8 mouse cellular contexts compared by ENCODE assay signal in genomic region chr19:45573861-45574267, GRCm38 (mm10). TPM values are rescaled to one million over a fixed set of nuclear protein-coding genes. Genes with fewer than 3 reads are reported as not detected.
DNase-seq lines count a peak whose midpoint lies in the region; ATAC-seq and TF ChIP-seq lines count a peak whose summit lies in the region.

No protein-coding gene starts in this region.

- TF ChIP-seq POLR2A in small intestine, adult 2 months (IDR thresholded peaks at IDR 0.05; ENCODE audit: low read depth, low read length), result no peak

- H3K9me3 ChIP-seq in limb, embryonic 10.5 days (replicated peaks), result no peaks in the 10 kb centered on the region
- H3K9me3 ChIP-seq in midbrain, embryonic 13.5 days, result no peaks in the 10 kb centered on the region

- H3K27ac ChIP-seq in limb, embryonic 10.5 days, result 0 out of 2 replicates have a peak overlapping the region, but pooled peaks have one; percentile 72
- H3K27ac ChIP-seq in midbrain, embryonic 13.5 days, result no peak overlapping the region
- H3K27ac ChIP-seq in small intestine, adult 2 months (ENCODE audit: insufficient read depth, low read depth, low read length), result no peak overlapping the region

- peaks cover 10% of the 10 kb centered on the region; the same call in 1 of the 2 replicates for H3K27me3 ChIP-seq in limb, embryonic 10.5 days (ENCODE audit: low read depth, poor library complexity, severe bottlenecking)
- H3K27me3 ChIP-seq in midbrain, embryonic 13.5 days, result peaks cover 95% of the 10 kb centered on the region
- no peaks in the 10 kb centered on the region for H3K27me3 ChIP-seq in small intestine, adult 2 months (ENCODE audit: control insufficient read depth, insufficient read depth, low read length)

- DNase-seq in 3T3-L1 (ENCODE audit: low read depth, low spot score), result peak; percentile 86
- DNase-seq in adrenal gland, postnatal 10 days, result peak; percentile 84
- DNase-seq in embryo, embryonic 9.5 days (ENCODE audit: extremely low spot score), result peak; percentile 75
- DNase-seq in heart, adult 11 months, result peak; percentile 98
- peak; percentile 83 for DNase-seq in kidney, adult 18-20 months
- DNase-seq in limb, embryonic 10.5 days (ENCODE audit: low spot score), result peak; percentile 77

- WGBS in limb, embryonic 10.5 days, result 31% methylated on average over 6 of the region's 6 CpGs
- 20% methylated on average over 6 of the region's 6 CpGs for WGBS in midbrain, embryonic 13.5 days
- WGBS in small intestine, adult 2 months, result 26% methylated on average over 6 of the region's 6 CpGs

- no peak overlapping the region for H3K4me3 ChIP-seq in limb, embryonic 10.5 days
- no peak overlapping the region for H3K4me3 ChIP-seq in midbrain, embryonic 13.5 days (replicated peaks)
- no peak overlapping the region for H3K4me3 ChIP-seq in small intestine, adult 2 months (ENCODE audit: low read depth, low read length)

- peaks cover 50% of the 10 kb centered on the region for H3K36me3 ChIP-seq in limb, embryonic 10.5 days
- H3K36me3 ChIP-seq in midbrain, embryonic 13.5 days, result peaks cover 46% of the 10 kb centered on the region
- peaks cover 8% of the 10 kb centered on the region; the same call in 1 of the 2 replicates for H3K36me3 ChIP-seq in small intestine, adult 2 months (ENCODE audit: control insufficient read depth, insufficient read depth, low read length)

- ATAC-seq in midbrain, embryonic 13.5 days, result peak; percentile 78

- TF ChIP-seq CTCF in small intestine, adult 2 months (IDR thresholded peaks at IDR 0.05; ENCODE audit: extremely low read depth, insufficient read length, insufficient replicate concordance, low read depth, low read length), result peak; percentile 99

- no peak overlapping the region for H3K9ac ChIP-seq in midbrain, embryonic 13.5 days (replicated peaks)

- no peak overlapping the region for H3K4me2 ChIP-seq in midbrain, embryonic 13.5 days (replicated peaks)

- peaks cover 47% of the 10 kb centered on the region for H3K4me1 ChIP-seq in limb, embryonic 10.5 days
- H3K4me1 ChIP-seq in midbrain, embryonic 13.5 days (replicated peaks), result peaks cover 11% of the 10 kb centered on the region
- peaks cover 28% of the 10 kb centered on the region for H3K4me1 ChIP-seq in small intestine, adult 2 months (ENCODE audit: control insufficient read depth, insufficient read depth, insufficient read length, low read length)

RNA-seq across cellular contexts. Expression of gene Gm17018, which starts 13.4 kb away (rescaled TPM):
- 10 to 100 TPM; 21.0 to 22.5 TPM for total RNA-seq in adrenal gland, postnatal 10 days (2021)
- polyA plus RNA-seq in limb, embryonic 10.5 days (2016; fragmentation: Nextera tagmentation; extraction: Ambion mirVana), result 43.0 and 43.6 TPM in 2 replicates
- 50.0 and 57.1 TPM in 2 replicates for polyA plus RNA-seq in midbrain, embryonic 13.5 days (2015; fragmentation: Nextera tagmentation; extraction: Ambion mirVana)
- polyA plus RNA-seq in small intestine, adult 2 months (2012; rRNA removed), result 2.2 and 3.0 TPM in 2 replicates

RNA-seq across cellular contexts. Expression of gene Poll, which starts 13.5 kb away (rescaled TPM):
- 10 to 100 TPM in 1 of 2 experiments, 1 to 10 TPM in 1; 9.0 to 10.7 TPM for total RNA-seq in adrenal gland, postnatal 10 days (2021)
- polyA plus RNA-seq in limb, embryonic 10.5 days (2016; fragmentation: Nextera tagmentation; extraction: Ambion mirVana), result 22.6 and 25.9 TPM in 2 replicates
- polyA plus RNA-seq in midbrain, embryonic 13.5 days (2015; fragmentation: Nextera tagmentation; extraction: Ambion mirVana), result 15.8 and 16.6 TPM in 2 replicates
- polyA plus RNA-seq in small intestine, adult 2 months (2012; rRNA removed), result 4.2 and 7.2 TPM in 2 replicates

Comparison
In these comparisons a context has a peak if more than half of its experiments do, and no peak if none do; other contexts are left out.
1. RNA of gene Gm17018, which starts 13.4 kb away (polyA plus RNA-seq): 50.0 to 57.1 TPM in midbrain, embryonic 13.5 days and 43.0 to 43.6 TPM in limb, embryonic 10.5 days; 2.2 to 3.0 TPM in small intestine, adult 2 months; every median in the first group is over 10 times any median in the second.
2. Peak in every context shown above with its lines, with median percentiles within 50 percentile points of each other: DNase-seq.